Mouse (Mus musculus) midbrain, embryonic 11.5 days (tissue): Measurements from ENCODE around the gene Cngb1. TPM values are rescaled to one million over a fixed set of nuclear protein-coding genes. Genes with fewer than 3 reads are reported as not detected.
A peak's percentile ranks its signal among the peaks of the same experiment; 100 is the strongest.

Experiments
- ATAC-seq: fragments of 200-750 bp; cut with Nextera tagmentation; 2 replicates; pipeline ENCODE4 v1.8.0; 2017; ENCODE audit warnings: moderate TSS enrichment, moderate library complexity; ENCODE audit not compliant: low FRiP score
- DNase-seq: peaks from one replicate; pipeline ENCODE4 v3.0.0; 2015; ENCODE audit warnings: low spot score; ENCODE audit errors: missing footprints
- H3K27ac ChIP-seq: fragments of 300-500 bp; sonication (generic); 2 replicates; pipeline ENCODE4 v1.5.1; 2014; ENCODE audit warnings: low read depth, low read length
- H3K27me3 ChIP-seq: fragments of 300-500 bp; sonication (generic); 2 replicates; pipeline ENCODE4 v1.6.1; 2014; ENCODE audit warnings: mild to moderate bottlenecking, low read length, moderate library complexity, mixed read lengths; ENCODE audit not compliant: control insufficient read depth, insufficient read depth
- H3K36me3 ChIP-seq: fragments of 300-500 bp; sonication (generic); 2 replicates; pipeline ENCODE4 v1.6.1; 2014; ENCODE audit warnings: mild to moderate bottlenecking, low read length, moderate library complexity, mixed read lengths; ENCODE audit not compliant: control insufficient read depth, insufficient read depth
- H3K4me1 ChIP-seq: fragments of 300-500 bp; sonication (generic); 2 replicates; pipeline ENCODE4 v1.6.1; 2014; ENCODE audit warnings: low read length; ENCODE audit not compliant: control insufficient read depth, insufficient read depth
- H3K4me2 ChIP-seq: fragments of 300-500 bp; sonication (generic); 2 replicates; pipeline ENCODE4 v1.6.1; 2014; ENCODE audit warnings: mild to moderate bottlenecking, moderate library complexity
- H3K4me3 ChIP-seq: fragments of 300-500 bp; sonication (generic); 2 replicates; pipeline ENCODE4 v1.5.1; 2014; ENCODE audit warnings: low read depth, low read length
- H3K9ac ChIP-seq: fragments of 300-500 bp; sonication (generic); 2 replicates; pipeline ENCODE4 v1.6.1; 2014; ENCODE audit warnings: low read length
- H3K9me3 ChIP-seq: fragments of 300-500 bp; sonication (generic); 2 replicates; pipeline ENCODE4 v1.6.1; 2016; ENCODE audit warnings: low read length; ENCODE audit not compliant: control insufficient read depth
- WGBS: fragments of 180-500 bp; shearing (Covaris S2); extraction: QIAGEN DNeasy Blood & Tissue Kit; methylation state at CpG from one replicate; pipeline ENCODE4 v1.1.7; 2014; 5-methylcytosine and 5-hydroxymethylcytosine counted together
- polyA plus RNA-seq: library from polyadenylated mRNA; unstranded; fragments of >200 nt; fragmentation: Nextera tagmentation; extraction: Ambion mirVana; gene quantifications from 2 replicates; pipeline ENCODE4 v1.2.1, GENCODE M21; 2014

The Cngb1 gene
- polyA plus RNA-seq, 1 experiment from 2014 or later = 0.04 TPM

- no peaks in the 10 kb centered on the region for H3K9me3 ChIP-seq
- DNase-seq (no peak), ATAC-seq (no peak)
- no peak overlapping the region for H3K4me3 ChIP-seq
- H3K27me3 ChIP-seq = no peaks in the 10 kb centered on the region
- no peaks in the 10 kb centered on the region for H3K4me1 ChIP-seq
- H3K27ac ChIP-seq = no peak overlapping the region
- 78% methylated on average over 6 of the region's 6 CpGs for WGBS
- no peaks in the 10 kb centered on the region for H3K36me3 ChIP-seq
- H3K4me2 ChIP-seq = no peak overlapping the region
- no peak overlapping the region for H3K9ac ChIP-seq
These were observed 38.3 kb upstream of the Cngb1 start for GRCm38 (mm10) chr8:95344668-95345067.

- Histone ChIP-seq H3K9me3 (no peaks in the 10 kb centered on the region), H3K27ac (no peak overlapping the region), H3K4me1 (no peaks in the 10 kb centered on the region), H3K4me2 (no peak overlapping the region), H3K9ac (no peak overlapping the region), H3K4me3 (no peak overlapping the region), H3K36me3 (no peaks in the 10 kb centered on the region), H3K27me3 (no peaks in the 10 kb centered on the region)
- 65% methylated on average over 5 of the region's 5 CpGs for WGBS
- ATAC-seq = no peak
- DNase-seq = no peak
These were observed 35.3 kb upstream of the Cngb1 start for GRCm38 (mm10) chr8:95341721-95342120.

GRCm38 (mm10) chr8:95336363-95336762 is 30.0 kb upstream of the Cngb1 start:
- Histone ChIP-seq H3K9me3 (no peaks in the 10 kb centered on the region), H3K4me3 (no peak overlapping the region), H3K4me2 (no peak overlapping the region), H3K27me3 (no peaks in the 10 kb centered on the region), H3K4me1 (no peaks in the 10 kb centered on the region), H3K36me3 (no peaks in the 10 kb centered on the region), H3K9ac (no peak overlapping the region), H3K27ac (no peak overlapping the region)
- no peak for ATAC-seq
- no peak for DNase-seq

- 95% methylated on average over 1 of the region's 1 CpGs for WGBS
- H3K36me3 ChIP-seq = no peaks in the 10 kb centered on the region
- DNase-seq (no peak), ATAC-seq (no peak)
- H3K4me1 ChIP-seq = peaks cover 2% of the 10 kb centered on the region
- no peak overlapping the region for H3K4me3 ChIP-seq
- H3K9me3 ChIP-seq = no peaks in the 10 kb centered on the region
- no peaks in the 10 kb centered on the region for H3K27me3 ChIP-seq
- no peak overlapping the region for H3K4me2 ChIP-seq
- H3K27ac ChIP-seq = no peak overlapping the region
- no peak overlapping the region for H3K9ac ChIP-seq
These were observed 29.3 kb upstream of the Cngb1 start for GRCm38 (mm10) chr8:95335706-95336105.

- H3K36me3 ChIP-seq = peaks cover 17% of the 10 kb centered on the region
- H3K27me3 ChIP-seq = no peaks in the 10 kb centered on the region
- H3K27ac ChIP-seq = peak overlapping the region; percentile 95
- H3K4me3 ChIP-seq = peak overlapping the region; percentile 56
- ATAC-seq (peak; percentile 46; the same call in 1 of the 2 replicates), DNase-seq (no peak)
- H3K9me3 ChIP-seq = no peaks in the 10 kb centered on the region
- H3K4me2 ChIP-seq = peak overlapping the region; percentile 80
- peaks cover 12% of the 10 kb centered on the region for H3K4me1 ChIP-seq
- peak overlapping the region; percentile 81 for H3K9ac ChIP-seq
- 31% methylated on average over 21 of the region's 21 CpGs for WGBS
These were observed 26.2 kb upstream of the Cngb1 start for GRCm38 (mm10) chr8:95332437-95333199.

- Histone ChIP-seq H3K36me3 (peaks cover 22% of the 10 kb centered on the region), H3K27me3 (no peaks in the 10 kb centered on the region), H3K4me2 (peak within 1 kb of the TSS; percentile 80), H3K9me3 (no peaks in the 10 kb centered on the region), H3K9ac (peak within 1 kb of the TSS; percentile 81), H3K4me1 (peaks cover 12% of the 10 kb centered on the region), H3K4me3 (peak within 1 kb of the TSS; percentile 56), H3K27ac (peak within 1 kb of the TSS; percentile 95)
- peak; percentile 95 for ATAC-seq
- DNase-seq = peak; percentile 99
- under 1% methylated on average over 78 of the region's 80 CpGs for WGBS
These were observed 25.5 kb upstream of the Cngb1 start, which contains the start of the genes Zfp319 and Usb1 for GRCm38 (mm10) chr8:95331720-95332436. Gene Zfp319 (minus strand): TSS chr8:95331950. Gene Usb1 (plus strand): TSS chr8:95332284.

GRCm38 (mm10) chr8:95331156-95331719 is 24.9 kb upstream of the Cngb1 start:
- DNase-seq (no peak), ATAC-seq (peak; percentile 49)
- Histone ChIP-seq H3K4me3 (peak overlapping the region; percentile 56), H3K36me3 (peaks cover 27% of the 10 kb centered on the region), H3K4me1 (peaks cover 12% of the 10 kb centered on the region), H3K9me3 (no peaks in the 10 kb centered on the region), H3K9ac (peak overlapping the region; percentile 81), H3K4me2 (peak overlapping the region; percentile 80), H3K27me3 (no peaks in the 10 kb centered on the region), H3K27ac (peak overlapping the region; percentile 95)
- under 1% methylated on average over 38 of the region's 38 CpGs for WGBS

- peak overlapping the region; percentile 81 for H3K9ac ChIP-seq
These were observed 24.0 kb upstream of the Cngb1 start for GRCm38 (mm10) chr8:95330367-95330766.

More at GRCm38 (mm10) chr8:95330367-95330766, 24.0 kb upstream of the Cngb1 start:
- ATAC-seq = no peak
- Histone ChIP-seq H3K4me1 (peaks cover 12% of the 10 kb centered on the region), H3K27ac (no peak overlapping the region), H3K27me3 (no peaks in the 10 kb centered on the region), H3K4me3 (peak overlapping the region; percentile 56), H3K4me2 (peak overlapping the region; percentile 80), H3K36me3 (peaks cover 27% of the 10 kb centered on the region), H3K9me3 (no peaks in the 10 kb centered on the region)
- no peak for DNase-seq
- whole genome bisulfite sequencing = 78% methylated on average over 1 of the region's 1 CpGs
